Mouse (Mus musculus): ENCODE measurements at regions not wholly inside any gene's neighbourhood (a gene's known extent, or its start where the extent isn't known, plus 50 kb on each side); places are given as distances from the start of the nearest gene placed in this dataset.

- TF ChIP-seq CTCF (IDR thresholded peaks at IDR 0.05; ENCODE audit: low read depth, low read length) (no peak), GATA2 (IDR thresholded peaks at IDR 0.05; ENCODE audit: borderline replicate concordance, low read depth, low read length) (no peak), GATA1 (IDR thresholded peaks at IDR 0.05; ENCODE audit: borderline replicate concordance, low read length) (no peak), TAL1 (conservative IDR thresholded peaks at IDR 0.05; ENCODE audit: low read depth, low read length) (no peak), POLR2AphosphoS5 (IDR thresholded peaks at IDR 0.05; ENCODE audit: insufficient replicate concordance, low read depth, low read length) (no peak)
Measured at GRCm38 (mm10) chr8:92115479-92116267, 241.8 kb upstream of the Irx5 start.
